Comparison of ENCODE assay signal across 17 mouse cellular contexts in the genomic region with DNA sequence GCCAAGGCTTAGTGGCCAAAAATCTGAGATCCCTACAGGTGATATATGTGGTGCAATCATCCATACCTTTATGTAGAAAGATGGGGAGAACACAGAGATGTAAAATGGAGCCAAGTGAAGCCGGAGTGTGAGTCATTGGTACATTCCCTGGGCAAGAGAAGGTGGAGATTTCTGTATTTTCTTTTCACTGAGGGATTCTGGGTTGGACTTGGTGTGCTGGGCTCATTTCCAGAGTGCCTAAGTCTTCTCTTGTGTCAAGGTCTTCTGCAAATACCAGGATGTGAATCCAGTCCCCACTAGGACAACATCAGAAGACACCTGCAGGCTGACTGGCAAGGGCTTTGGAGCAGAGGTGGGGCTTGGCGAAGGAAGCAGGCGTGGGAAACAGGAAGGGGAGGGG.
"Had no signal": no experiment of that assay in that cellular context is flagged by ENCODE, and none has a peak within 500 bp of the region (broad histone marks: within the 10 kb centered on the region; RNA-seq: fewer than 3 reads in every experiment).

No protein-coding gene starts in this region.

- H3K27ac ChIP-seq: lung, embryonic 15.5 days; macrophage; midbrain, embryonic 13.5 days; midbrain, embryonic 15.5 days; neural tube, embryonic 12.5 days; stomach, embryonic 15.5 days; stomach, postnatal 0 days had no signal

- ATAC-seq: lung, postnatal 0 days; midbrain, embryonic 13.5 days; midbrain, embryonic 15.5 days had no signal

- H3K9me3 ChIP-seq: lung, embryonic 15.5 days; megakaryocyte, embryonic 14.5 days; midbrain, embryonic 13.5 days; midbrain, embryonic 15.5 days; neural tube, embryonic 12.5 days; stomach, embryonic 15.5 days had no signal

- H3K9ac ChIP-seq: lung, embryonic 15.5 days; midbrain, embryonic 13.5 days; midbrain, embryonic 15.5 days; neural tube, embryonic 12.5 days; stomach, embryonic 15.5 days had no signal

- H3K4me3 ChIP-seq: lung, embryonic 15.5 days; megakaryocyte, embryonic 14.5 days; midbrain, embryonic 13.5 days; midbrain, embryonic 15.5 days; neural tube, embryonic 12.5 days; stomach, embryonic 15.5 days had no signal

- H3K36me3 ChIP-seq: lung, embryonic 15.5 days; midbrain, embryonic 13.5 days; midbrain, embryonic 15.5 days; neural tube, embryonic 12.5 days; stomach, embryonic 15.5 days had no signal

- DNase-seq: lung, adult 2 months; lung, postnatal 14 days; lung, postnatal 36 days; right cerebral cortex, postnatal 14 days; thymus, adult 18-20 months; thymus, postnatal 14 days; thymus, postnatal 36 days had no signal

- H3K4me2 ChIP-seq: lung, embryonic 15.5 days; midbrain, embryonic 11.5 days; midbrain, embryonic 13.5 days; midbrain, embryonic 15.5 days; neural tube, embryonic 12.5 days; stomach, embryonic 15.5 days had no signal

- H3K27me3 ChIP-seq: lung, embryonic 15.5 days; megakaryocyte, embryonic 14.5 days; midbrain, embryonic 13.5 days; midbrain, embryonic 15.5 days; neural tube, embryonic 12.5 days; stomach, embryonic 15.5 days had no signal

- H3K4me1 ChIP-seq: stomach, embryonic 15.5 days had no signal
